Mouse (Mus musculus) cerebellum, adult 2 months (tissue): ENCODE results near the gene Eif4h.
"Not testable (repeated sequence)": the region's sequence is repeated elsewhere in the genome, so short reads cannot be mapped to it uniquely, and the experiment has no call there.

Experiments
- CTCF ChIP-seq: fragments of 200-500 bp; IDR thresholded peaks from 2 replicates; pipeline ENCODE4 v1.5.1; 2011; ENCODE audit warnings: low read depth, mild to moderate bottlenecking, control low read depth, low read length, moderate library complexity, borderline replicate concordance; ENCODE audit not compliant: insufficient read depth
- POLR2A ChIP-seq: fragments of 200-500 bp; IDR thresholded peaks from 2 replicates; pipeline ENCODE4 v1.6.1; 2011; ENCODE audit warnings: low read length, control low read depth, borderline replicate concordance; ENCODE audit not compliant: insufficient read depth

GRCm38 (mm10) chr5:134648976-134649375, 9.7 kb upstream of the Eif4h start:
- TF ChIP-seq CTCF, POLR2A: not testable (repeated sequence)
